Mouse (Mus musculus): ENCODE data around the gene Cst9.

Gene Cst9

GRCm38 (mm10) chr2:148877016-148877770 lies 42.2 kb downstream of the Cst9 start:
- peak; percentile 84 for DNase-seq (ENCODE audit: low read depth, low spot score)

- DNase-seq (ENCODE audit: low read depth, low spot score), result no peak
Measured at GRCm38 (mm10) chr2:148878641-148879130, 43.7 kb downstream of the Cst9 start.

- DNase-seq (ENCODE audit: low read depth, low spot score), result peak; percentile 80
Measured at GRCm38 (mm10) chr2:148879199-148879598, 44.3 kb downstream of the Cst9 start.

GRCm38 (mm10) chr2:148884738-148885137 lies 49.8 kb downstream of the Cst9 start:
- no peak for DNase-seq (ENCODE audit: low read depth, low spot score)

Measured in skeletal muscle tissue, adult 2 months (tissue).